9 mouse cellular contexts compared by ENCODE assay signal in genomic region chr13:47043833-47044616, GRCm38 (mm10). TPM values are rescaled to one million over a fixed set of nuclear protein-coding genes. Genes with fewer than 3 reads are reported as not detected.
A peak's percentile ranks its signal among the peaks of the same experiment; 100 is the strongest.
DNase-seq lines count a peak whose midpoint lies in the region; ATAC-seq and TF ChIP-seq lines count a peak whose summit lies in the region.
"Had no signal": no experiment of that assay in that cellular context is flagged by ENCODE, and none has a peak within 500 bp of the region (broad histone marks: within the 10 kb centered on the region; RNA-seq: fewer than 3 reads in every experiment).

No protein-coding gene starts in this region.

- peak; percentile 56 for ATAC-seq in intestine, embryonic 16.5 days
- 0 out of 2 replicates have a peak, but pooled peaks have one; percentile 2 for ATAC-seq in megakaryocyte, adult 5-6 weeks (ENCODE audit: poor library complexity, severe bottlenecking)

- peak overlapping the region; percentile 82 for H3K4me3 ChIP-seq in thymus, adult 2 months (ENCODE audit: control insufficient read depth, insufficient read depth, low read length)
- peak overlapping the region; percentile 83 for H3K4me3 ChIP-seq in cerebellum, adult 2 months (replicated peaks; ENCODE audit: insufficient read depth, low read depth, low read length)
- H3K4me3 ChIP-seq in intestine, embryonic 16.5 days (ENCODE audit: low read length), result peak overlapping the region; percentile 92

- TF ChIP-seq POLR2A in thymus, adult 2 months (IDR thresholded peaks at IDR 0.05; ENCODE audit: control insufficient read depth, extremely low read depth, insufficient read depth, low read length, poor library complexity), result no peak
- TF ChIP-seq POLR2A in cerebellum, adult 2 months (IDR thresholded peaks at IDR 0.05; ENCODE audit: borderline replicate concordance, insufficient read depth, low read length), result no peak

- DNase-seq in thymus, adult 2 months, result peak; percentile 41
- no peak for DNase-seq in thymus, postnatal 0 days (ENCODE audit: low spot score)
- DNase-seq in cerebellum, adult 2 months, result peak; percentile 31 to 49
- DNase-seq in gastrocnemius, postnatal 4 days (ENCODE audit: low spot score in 2 of 2), result peak; percentile 17 to 26
- peak; percentile 18 to 70 for DNase-seq in spleen, postnatal 4 days (ENCODE audit: low spot score in 2 of 2)
- DNase-seq in layer of hippocampus, adult 8-10 months (ENCODE audit: low spot score in 2 of 2), result no peak

- WGBS in thymus, adult 2 months, result 2% methylated on average over 45 of the region's 45 CpGs
- 2% methylated on average over 45 of the region's 45 CpGs for WGBS in cerebellum, adult 2 months
- 1% methylated on average over 45 of the region's 45 CpGs for WGBS in intestine, embryonic 16.5 days

- H3K9ac ChIP-seq in intestine, embryonic 16.5 days (ENCODE audit: low read depth, low read length), result peak overlapping the region; percentile 90

- peaks cover 9% of the 10 kb centered on the region for H3K4me1 ChIP-seq in thymus, adult 2 months (replicated peaks; ENCODE audit: control insufficient read depth, insufficient read depth, low read length)
- H3K4me1 ChIP-seq in cerebellum, adult 2 months (ENCODE audit: control insufficient read depth, insufficient read depth, low read length), result peaks cover 8% of the 10 kb centered on the region; the same call in 1 of the 2 replicates
- peaks cover 9% of the 10 kb centered on the region; the same call in 1 of the 2 replicates for H3K4me1 ChIP-seq in intestine, embryonic 16.5 days (ENCODE audit: control insufficient read depth, insufficient read depth, low read length)

- TF ChIP-seq CTCF in thymus, adult 2 months (IDR thresholded peaks at IDR 0.05; ENCODE audit: borderline replicate concordance, control insufficient read depth, extremely low read depth, insufficient read depth, low read length, poor library complexity), result no peak
- no peak for TF ChIP-seq CTCF in cerebellum, adult 2 months (IDR thresholded peaks at IDR 0.05; ENCODE audit: borderline replicate concordance, insufficient read depth, low read depth, low read length)

- no peak overlapping the region for H3K27ac ChIP-seq in thymus, adult 2 months (ENCODE audit: control insufficient read depth, insufficient read depth, low read length)
- no peak overlapping the region for H3K27ac ChIP-seq in cerebellum, adult 2 months (ENCODE audit: insufficient read depth, low read length)
- no peak overlapping the region for H3K27ac ChIP-seq in intestine, embryonic 16.5 days (ENCODE audit: low read length)

- H3K9me3 ChIP-seq in intestine, embryonic 16.5 days (ENCODE audit: control insufficient read depth, low read length), result no peaks in the 10 kb centered on the region

- H3K36me3 ChIP-seq in thymus, adult 2 months (ENCODE audit: control insufficient read depth, insufficient read depth, low read length), result no peaks in the 10 kb centered on the region
- 0 out of 2 replicates have a peak, but pooled peaks cover under 1% of the 10 kb centered on the region for H3K36me3 ChIP-seq in intestine, embryonic 16.5 days (ENCODE audit: control insufficient read depth, insufficient read depth, low read length)

- peak overlapping the region; percentile 99 for H3K4me2 ChIP-seq in intestine, embryonic 16.5 days (ENCODE audit: low read depth, low read length)

- H3K27me3 ChIP-seq in thymus, adult 2 months (ENCODE audit: control insufficient read depth, insufficient read depth, low read length), result no peaks in the 10 kb centered on the region
- H3K27me3 ChIP-seq in cerebellum, adult 2 months (ENCODE audit: control insufficient read depth, insufficient read depth, low read length), result no peaks in the 10 kb centered on the region
- H3K27me3 ChIP-seq in intestine, embryonic 16.5 days (replicated peaks; ENCODE audit: control insufficient read depth, insufficient read depth, low read length), result no peaks in the 10 kb centered on the region

RNA-seq across cellular contexts. Expression of gene Tpmt, which starts 0.5 kb away (rescaled TPM):
- polyA plus RNA-seq in thymus, adult 2 months (2012; rRNA removed), result 2.1 and 3.1 TPM in 2 replicates
- 6.9 and 11.0 TPM in 2 replicates for polyA plus RNA-seq in thymus, postnatal 0 days (2015; fragmentation: Nextera tagmentation; extraction: Ambion mirVana)
- polyA plus RNA-seq in cerebellum, adult 2 months (2012; rRNA removed), result 15.0 and 17.4 TPM in 2 replicates
- 1 to 10 TPM; 7.0 to 8.6 TPM for total RNA-seq in gastrocnemius, postnatal 4 days (2021)
- 27.6 and 27.9 TPM in 2 replicates for polyA plus RNA-seq in intestine, embryonic 16.5 days (2015; fragmentation: Nextera tagmentation; extraction: Ambion mirVana)
- total RNA-seq in megakaryocyte, adult 5-6 weeks (2015), result 7.0 and 9.8 TPM in 2 replicates
- 8.6 TPM in 2 replicates for total RNA-seq in megakaryocyte, adult 5-6 weeks (2017)
- 10 to 100 TPM in 2 of 4 experiments, 1 to 10 TPM in 2; 7.8 to 11.9 (median 9.4) TPM for total RNA-seq in layer of hippocampus, adult 8-10 months (2022)

RNA-seq across cellular contexts. Expression of gene Kdm1b, which starts 0.7 kb away (rescaled TPM):
- 23.6 and 25.2 TPM in 2 replicates for polyA plus RNA-seq in thymus, adult 2 months (2012; rRNA removed)
- polyA plus RNA-seq in thymus, postnatal 0 days (2015; fragmentation: Nextera tagmentation; extraction: Ambion mirVana), result 18.6 and 20.0 TPM in 2 replicates
- 7.6 and 8.2 TPM in 2 replicates for polyA plus RNA-seq in cerebellum, adult 2 months (2012; rRNA removed)
- total RNA-seq in gastrocnemius, postnatal 4 days (2021), result 10 to 100 TPM in 1 of 2 experiments, 1 to 10 TPM in 1; 9.0 to 11.3 TPM
- 10.2 and 11.0 TPM in 2 replicates for polyA plus RNA-seq in intestine, embryonic 16.5 days (2015; fragmentation: Nextera tagmentation; extraction: Ambion mirVana)
- 9.7 and 10.0 TPM in 2 replicates for total RNA-seq in megakaryocyte, adult 5-6 weeks (2015)
- total RNA-seq in megakaryocyte, adult 5-6 weeks (2017), result 9.6 and 11.3 TPM in 2 replicates
- total RNA-seq in layer of hippocampus, adult 8-10 months (2022), result 10 to 100 TPM in 1 of 4 experiments, 1 to 10 TPM in 3; 7.7 to 11.0 (median 9.9) TPM

RNA-seq across cellular contexts. Expression of gene Nhlrc1, which starts 29.4 kb away (rescaled TPM):
- 1.3 and 1.7 TPM in 2 replicates for polyA plus RNA-seq in thymus, adult 2 months (2012; rRNA removed)
- 1.1 and 1.2 TPM in 2 replicates for polyA plus RNA-seq in thymus, postnatal 0 days (2015; fragmentation: Nextera tagmentation; extraction: Ambion mirVana)
- 13.5 TPM in 2 replicates for polyA plus RNA-seq in cerebellum, adult 2 months (2012; rRNA removed)
- 1 to 10 TPM; 3.6 to 3.8 TPM for total RNA-seq in gastrocnemius, postnatal 4 days (2021)
- polyA plus RNA-seq in intestine, embryonic 16.5 days (2015; fragmentation: Nextera tagmentation; extraction: Ambion mirVana), result 2.9 and 3.1 TPM in 2 replicates
- 0.07 and 0.14 TPM in 2 replicates for total RNA-seq in megakaryocyte, adult 5-6 weeks (2015)
- 0.28 and 0.70 TPM in 2 replicates for total RNA-seq in megakaryocyte, adult 5-6 weeks (2017)
- total RNA-seq in layer of hippocampus, adult 8-10 months (2022), result 10 to 100 TPM; 15.4 to 19.6 (median 17.9) TPM
- total RNA-seq: neutrophil, adult 5-6 weeks had no signal

Comparison
In these comparisons a context has a peak if more than half of its experiments do, and no peak if none do; other contexts are left out.
1. DNase-seq: peak in thymus, adult 2 months (single experiment), cerebellum, adult 2 months (2 of 2), gastrocnemius, postnatal 4 days (2 of 2) and spleen, postnatal 4 days (2 of 2); none in thymus, postnatal 0 days (single experiment) and layer of hippocampus, adult 8-10 months (0 of 2).
2. Peak in every context shown above with its lines, with median percentiles within 50 percentile points of each other: H3K4me3 ChIP-seq.